Mouse (Mus musculus) heart, postnatal 0 days (tissue): ENCODE measurements at regions not wholly inside any gene's neighbourhood (a gene's known extent, or its start where the extent isn't known, plus 50 kb on each side); places are given as distances from the start of the nearest gene placed in this dataset.

Experiments used
- CTCF ChIP-seq: IDR thresholded peaks from 2 replicates; pipeline ENCODE4 v1.5.1; 2016; ENCODE audit warnings: antibody characterized with exemption, control low read depth, low read depth
- EP300 ChIP-seq: IDR thresholded peaks from 2 replicates; pipeline ENCODE4 v1.6.1; 2016; ENCODE audit warnings: antibody characterized with exemption, low read depth

GRCm38 (mm10) chr17:62030614-62031013 is 850.5 kb downstream of the Efna5 start:
- TF ChIP-seq EP300 (no peak), CTCF (no peak)
